Mouse (Mus musculus) MN1 (cell line): ENCODE data around the gene Klhl32.

Experiments used
- DNase-seq: peaks from one replicate; pipeline ENCODE4 v3.0.0-alpha.2; 2016; ENCODE audit warnings: low spot score

Gene Klhl32

DNA sequence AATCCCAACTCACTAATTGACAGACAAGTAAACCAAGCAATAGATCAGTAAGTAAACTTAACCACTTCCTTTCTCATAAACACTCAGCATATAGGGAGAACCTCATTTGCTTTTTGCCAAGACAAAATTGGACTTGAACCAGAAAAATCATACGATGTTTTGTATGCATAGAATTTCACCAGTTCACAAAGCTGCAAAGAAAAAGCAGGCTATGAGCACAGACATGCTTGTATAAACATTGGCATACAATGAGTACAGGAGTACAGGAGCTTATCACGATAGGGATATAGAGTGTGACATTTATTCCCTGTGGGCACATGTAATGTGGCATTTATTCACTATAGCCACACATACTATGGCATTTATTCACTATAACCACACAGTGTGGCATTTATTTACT, 220.5 kb downstream of the Klhl32 start:
- no peak for DNase-seq

DNA sequence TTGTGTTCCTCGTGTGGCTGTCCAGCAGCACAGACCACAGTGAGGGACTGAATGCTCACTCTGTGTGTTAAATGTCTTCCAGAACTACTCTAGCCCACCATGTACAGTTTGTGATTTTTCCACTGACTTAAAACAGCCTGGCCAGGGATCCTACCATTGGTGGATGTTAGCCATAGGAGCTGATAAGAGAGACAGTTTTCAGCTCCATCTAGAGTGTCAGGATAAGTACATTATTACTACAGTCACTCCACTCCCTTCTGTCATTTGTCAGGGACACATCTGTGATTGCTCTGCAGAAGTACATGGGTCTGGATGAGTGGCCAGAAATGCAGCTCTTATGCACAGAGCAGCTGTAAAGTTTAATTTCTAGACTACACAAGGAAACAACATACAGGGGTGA, 223.1 kb downstream of the Klhl32 start:
- DNase-seq = no peak

DNA sequence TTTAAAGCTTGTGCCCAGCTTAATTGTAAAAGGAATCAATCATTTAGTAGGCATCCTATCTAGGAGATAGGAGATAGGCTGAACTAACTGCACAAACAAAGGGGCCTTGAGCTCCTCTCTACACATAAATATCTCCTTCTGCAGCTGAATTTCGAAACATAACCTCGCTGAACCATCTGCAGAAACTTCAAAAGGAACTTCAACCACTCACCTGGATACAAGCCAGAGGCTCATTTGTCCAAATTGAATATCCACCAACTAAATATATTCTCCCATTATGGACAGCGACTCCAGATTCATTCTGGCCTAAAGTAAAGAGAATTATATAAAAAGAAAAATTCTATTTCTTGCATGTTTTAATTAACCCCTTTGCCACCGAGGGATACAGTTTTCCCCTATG, 224.2 kb downstream of the Klhl32 start:
- DNase-seq = no peak

DNA sequence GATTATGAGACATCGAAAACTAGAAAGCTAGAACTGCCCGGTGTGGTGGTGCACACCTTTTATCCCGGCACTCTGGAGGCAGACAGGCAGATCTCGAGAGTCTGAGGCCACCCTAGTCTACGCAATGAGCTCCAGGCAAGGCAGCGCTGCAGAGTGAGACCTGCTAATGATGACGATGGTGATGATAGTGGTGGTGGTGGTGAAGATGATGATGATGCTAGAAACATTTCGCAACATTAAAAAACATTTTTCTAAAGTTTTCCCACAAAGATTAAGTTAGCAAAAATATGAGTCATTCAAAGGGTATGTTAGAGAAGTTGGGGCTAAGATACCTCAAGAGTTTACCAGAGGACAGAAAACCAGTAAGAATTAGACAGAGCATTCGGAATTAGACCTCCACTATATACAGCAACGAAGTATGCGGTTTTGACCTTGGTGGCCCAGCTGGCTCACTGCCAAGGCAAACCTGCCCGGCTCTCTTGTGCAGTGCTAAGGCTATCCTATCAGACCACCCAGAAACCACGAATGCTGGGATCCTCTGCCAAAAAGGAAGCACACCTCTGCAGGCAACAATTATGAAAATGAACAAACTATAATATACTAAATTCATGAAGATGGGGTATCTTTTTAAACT, 224.9 kb downstream of the Klhl32 start:
- no peak for DNase-seq

DNA sequence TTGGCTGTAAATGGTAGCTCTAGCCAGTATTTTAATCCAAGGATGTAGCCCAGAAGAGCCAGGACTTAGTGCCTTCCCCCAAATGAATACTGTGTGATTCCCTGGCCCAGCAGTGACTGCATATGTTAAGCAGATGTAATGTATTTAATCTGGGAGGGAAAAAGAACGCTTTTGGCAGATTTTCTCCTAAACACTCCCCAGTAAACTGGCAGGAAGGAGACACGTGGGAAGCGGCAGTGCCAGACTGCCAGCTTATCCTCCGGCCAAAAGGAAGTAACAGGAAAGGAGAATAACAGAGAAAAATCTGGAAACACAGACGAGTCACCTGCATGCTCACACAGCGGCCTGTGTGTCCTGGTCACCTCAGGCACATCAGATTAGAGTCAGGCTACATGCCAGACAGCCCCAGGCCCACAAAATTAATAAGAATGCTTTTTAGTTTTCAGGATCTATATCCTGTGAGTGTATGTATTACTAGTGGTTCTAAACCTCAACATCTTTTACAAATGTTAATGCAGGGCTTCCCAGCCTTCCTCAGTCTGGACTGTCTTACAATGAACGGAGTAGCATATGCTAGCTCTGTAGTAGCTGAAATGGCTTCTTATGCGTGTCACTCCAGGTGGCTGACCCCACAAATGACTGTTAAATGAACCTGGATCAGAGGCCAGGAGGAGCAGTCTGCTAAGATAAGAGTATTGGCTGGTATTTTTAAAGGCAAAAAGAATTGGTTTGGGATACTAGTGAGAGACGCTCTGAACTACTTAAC, 229.3 kb downstream of the Klhl32 start:
- no peak for DNase-seq

DNA sequence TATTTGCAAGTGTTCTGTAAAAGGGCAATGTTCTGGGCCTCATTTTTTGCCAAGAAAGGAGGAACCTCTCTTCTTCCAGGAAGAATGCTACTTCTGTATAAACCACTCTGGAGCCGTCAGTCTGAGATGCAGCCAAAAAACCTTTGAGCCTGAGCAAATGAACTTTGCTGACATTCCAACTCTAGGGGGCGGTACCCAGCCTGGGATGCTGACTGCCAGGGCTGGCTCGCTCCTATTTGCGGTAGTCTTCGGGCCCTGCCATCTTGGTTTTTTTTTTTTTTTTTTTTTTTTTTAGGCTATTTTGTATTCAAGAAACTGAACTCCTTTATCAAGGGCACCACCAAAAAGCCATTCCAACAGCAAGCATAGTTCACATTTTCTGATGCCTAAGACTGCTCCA, 230.5 kb downstream of the Klhl32 start:
- DNase-seq = no peak

DNA sequence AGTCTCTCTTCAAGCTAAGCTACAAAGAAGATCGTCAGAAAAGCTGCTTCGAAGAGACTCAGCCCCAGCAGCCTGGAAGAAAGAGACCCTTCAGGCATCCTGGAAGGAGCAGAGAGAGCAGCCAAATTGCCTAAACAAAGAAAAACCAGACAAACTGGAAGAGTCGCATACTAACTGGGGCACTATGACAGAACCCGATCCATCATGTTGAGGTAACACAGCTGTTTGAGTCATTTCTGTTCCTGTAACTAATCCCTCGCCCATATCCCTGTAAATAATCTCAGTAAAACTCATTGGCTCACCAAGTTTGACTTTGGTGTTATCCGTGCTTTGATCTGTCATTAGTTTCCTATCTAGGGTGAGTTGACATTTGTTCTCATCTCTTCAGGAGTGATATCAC, 230.9 kb downstream of the Klhl32 start:
- no peak for DNase-seq

DNA sequence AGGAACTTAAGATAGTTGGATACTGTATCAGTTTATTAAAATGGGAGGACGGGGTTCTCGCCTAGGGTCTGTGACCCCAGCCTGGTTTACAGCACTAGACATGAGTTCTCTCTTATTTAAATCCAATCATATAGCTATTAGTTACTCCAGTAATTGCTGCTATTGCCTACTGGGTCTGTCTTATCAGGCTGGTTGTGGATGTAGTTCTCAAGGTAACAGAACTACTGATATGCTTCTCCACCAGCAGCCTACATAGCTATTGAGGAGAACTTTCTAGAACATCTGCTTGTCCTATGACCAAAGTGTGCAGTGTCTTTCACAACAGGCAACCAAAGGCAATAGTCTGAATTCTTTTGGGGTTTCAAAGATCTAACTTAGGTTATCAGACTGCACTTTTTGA, 241.4 kb downstream of the Klhl32 start:
- DNase-seq = no peak

DNA sequence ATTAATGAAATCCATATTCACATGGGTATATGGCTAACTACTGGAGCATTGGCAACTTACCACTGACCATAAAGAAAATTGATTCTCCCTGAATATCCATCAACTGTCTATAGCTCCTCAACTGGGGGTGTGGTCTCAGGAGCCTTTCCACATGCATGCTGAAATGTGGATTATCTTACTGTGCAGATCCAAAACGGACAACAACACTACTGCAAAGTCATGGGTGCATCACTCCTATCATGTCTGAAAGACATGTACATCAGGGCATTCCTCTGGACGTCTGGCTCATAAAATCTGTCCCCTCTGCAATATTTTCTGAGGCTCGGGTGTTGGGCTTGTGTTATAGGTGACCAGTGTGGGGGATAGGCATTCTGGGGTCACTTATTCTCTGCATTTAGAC, 241.8 kb downstream of the Klhl32 start:
- no peak for DNase-seq

DNA sequence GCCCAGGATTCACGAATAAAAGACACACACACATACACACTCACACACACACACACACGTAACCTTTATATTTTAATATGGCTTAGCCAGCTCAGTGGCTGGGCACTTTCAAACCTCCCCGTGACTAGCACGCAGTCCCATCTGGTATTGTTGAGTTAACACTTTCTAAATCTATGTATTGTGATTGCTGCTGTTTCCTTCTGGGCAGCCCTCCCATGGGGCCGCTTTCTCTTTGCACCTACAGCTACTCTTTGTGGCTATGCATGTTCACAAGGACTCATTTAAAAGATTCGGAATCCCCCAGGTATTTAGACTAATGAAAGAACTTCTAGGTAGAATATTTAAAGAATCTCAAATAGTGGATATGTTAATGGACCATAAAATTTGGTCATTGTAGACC, 249.2 kb downstream of the Klhl32 start:
- DNase-seq = no peak

DNA sequence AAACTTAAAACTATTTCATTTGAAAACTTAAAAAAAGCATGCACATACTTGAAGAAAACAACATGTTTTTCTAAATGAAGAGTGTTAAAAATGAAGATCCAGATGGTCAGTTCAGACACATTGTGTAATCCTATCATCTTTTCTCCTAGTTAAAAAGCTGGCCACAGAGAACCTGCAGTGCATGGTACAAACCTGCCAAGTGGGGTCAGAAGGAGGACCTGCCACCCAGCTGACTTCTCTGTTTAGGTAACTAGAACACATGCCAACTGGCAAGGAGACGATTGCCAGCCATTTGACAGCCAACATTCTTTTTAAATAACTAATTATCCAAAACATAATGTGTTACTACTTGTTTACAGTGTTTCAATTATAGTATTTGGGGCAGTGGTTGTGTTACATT, 252.3 kb downstream of the Klhl32 start:
- no peak for DNase-seq

DNA sequence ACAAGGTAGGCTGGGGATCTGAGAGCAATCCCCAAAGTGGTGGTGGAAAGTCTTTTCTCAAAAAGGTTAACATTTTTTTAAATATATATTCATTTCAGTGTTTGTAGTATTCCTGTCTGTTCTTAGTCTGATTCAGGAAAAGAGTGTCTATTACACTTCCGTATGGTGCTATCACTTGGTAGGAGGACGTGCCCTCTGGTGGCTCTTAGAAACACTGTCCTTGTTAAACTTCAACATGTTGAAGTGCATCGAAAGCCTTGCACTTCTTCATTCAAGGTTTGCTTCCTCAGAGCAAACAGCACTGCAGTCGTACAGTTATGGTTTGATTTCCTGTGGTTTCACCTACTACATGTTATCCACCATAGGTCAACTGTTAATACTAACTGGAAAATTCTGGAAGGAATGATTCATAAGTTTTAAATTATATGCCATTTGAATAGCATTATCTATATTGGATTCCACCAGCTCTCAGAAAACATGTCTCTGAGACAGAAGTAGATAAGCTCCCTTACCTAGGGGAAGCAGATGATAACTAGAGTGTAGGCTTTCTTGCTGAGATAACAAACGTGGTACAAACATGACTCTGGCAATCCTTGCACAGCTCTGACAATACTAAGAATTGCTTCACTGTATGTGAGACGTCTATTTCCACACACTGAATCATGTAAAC, 253.8 kb downstream of the Klhl32 start:
- DNase-seq = no peak

DNA sequence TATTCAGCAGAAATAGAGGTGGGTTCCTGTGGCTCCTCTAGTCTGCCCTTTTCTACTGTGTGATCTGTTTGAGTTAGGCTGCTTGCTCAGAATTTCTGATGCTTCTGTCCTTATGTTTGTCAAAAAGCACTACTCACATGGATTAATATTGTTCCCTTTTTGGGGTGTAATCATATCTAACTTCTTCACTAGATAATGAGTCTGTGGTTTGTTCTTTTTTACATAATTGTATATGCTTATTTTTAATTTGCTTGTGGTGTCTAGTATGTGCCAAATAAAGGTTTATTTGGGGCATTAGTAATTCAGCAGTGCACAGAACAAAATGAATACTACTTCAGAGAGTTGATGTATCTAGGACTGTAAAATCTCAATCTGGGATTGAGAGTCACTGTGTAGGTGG, 256.1 kb downstream of the Klhl32 start:
- no peak for DNase-seq

DNA sequence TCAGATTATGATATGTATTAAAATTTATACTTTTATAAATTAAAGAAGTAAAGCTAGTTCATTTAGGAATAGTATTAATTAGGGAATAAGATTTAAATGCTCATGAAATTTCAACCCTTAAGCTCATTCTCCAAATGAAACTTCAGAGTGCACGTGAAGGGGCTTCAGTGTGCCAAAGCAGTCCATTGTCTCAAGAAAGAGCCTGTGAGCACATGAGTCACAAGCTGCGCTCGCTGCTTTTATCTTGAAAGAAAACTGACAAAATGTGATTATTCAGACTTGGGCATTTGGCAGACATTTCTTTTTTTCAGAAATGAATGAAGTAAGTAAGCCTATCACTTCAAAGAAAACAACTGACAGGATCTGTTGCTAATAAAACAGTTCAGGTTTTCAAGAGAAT, 266.9 kb downstream of the Klhl32 start:
- DNase-seq = peak; percentile 8

DNA sequence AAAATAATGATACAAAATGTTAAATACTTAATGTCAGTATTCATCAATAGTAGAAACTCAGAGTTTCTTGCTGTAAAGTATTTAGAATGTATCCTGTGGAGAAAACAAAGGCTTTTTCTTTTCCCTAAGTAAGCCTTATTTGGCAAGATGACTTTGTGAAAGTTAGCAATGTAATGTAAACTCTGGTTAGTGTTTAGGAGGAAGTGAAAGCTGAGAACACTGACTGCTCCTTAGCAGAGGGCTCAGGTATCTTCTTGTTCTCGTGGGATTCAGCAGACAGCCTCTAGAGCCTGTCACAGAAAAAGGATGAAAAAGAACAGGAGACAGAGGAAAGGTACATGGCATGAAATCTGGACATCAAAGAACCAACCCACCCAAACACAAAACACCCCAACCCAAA, 268.6 kb downstream of the Klhl32 start:
- DNase-seq = no peak

DNA sequence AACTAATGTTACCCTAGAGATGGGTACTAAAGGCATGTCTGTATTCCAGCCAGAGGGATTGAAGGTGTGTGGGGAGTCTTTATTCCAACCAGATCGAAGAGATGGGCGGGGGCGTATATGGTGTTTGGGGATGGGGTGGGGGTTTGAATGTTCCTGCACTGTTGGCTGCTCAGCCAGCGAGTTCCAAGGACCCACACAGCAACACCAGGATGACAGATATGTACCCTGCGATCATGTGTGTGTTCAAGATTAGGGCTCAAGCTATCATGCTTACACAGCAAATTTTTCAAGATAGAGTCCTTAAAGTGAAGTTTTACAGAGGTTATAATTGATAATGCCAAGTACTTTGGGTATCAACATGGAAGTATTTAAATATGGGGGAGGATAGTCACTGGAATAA, 273.3 kb downstream of the Klhl32 start:
- DNase-seq = no peak

DNA sequence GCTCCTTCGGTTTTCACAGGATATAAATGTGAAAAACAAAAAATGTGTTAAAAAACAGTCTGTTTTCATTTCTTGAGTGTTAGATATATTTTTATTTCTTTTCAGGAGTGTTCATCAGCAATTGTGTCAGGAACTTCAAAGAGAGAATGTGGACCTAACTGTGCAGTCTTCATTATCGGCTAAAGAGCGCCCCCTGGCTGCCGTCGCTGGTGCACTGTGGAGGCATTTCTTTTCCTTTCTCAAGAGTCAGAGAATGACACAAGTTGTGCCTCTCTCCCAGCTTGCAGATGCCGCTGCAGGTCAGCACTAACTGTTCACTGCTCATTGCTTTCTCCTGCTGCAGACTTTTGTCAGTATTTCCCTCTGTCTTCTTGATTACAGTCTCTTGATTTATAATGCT, 276.6 kb downstream of the Klhl32 start:
- DNase-seq = peak; percentile 62

DNA sequence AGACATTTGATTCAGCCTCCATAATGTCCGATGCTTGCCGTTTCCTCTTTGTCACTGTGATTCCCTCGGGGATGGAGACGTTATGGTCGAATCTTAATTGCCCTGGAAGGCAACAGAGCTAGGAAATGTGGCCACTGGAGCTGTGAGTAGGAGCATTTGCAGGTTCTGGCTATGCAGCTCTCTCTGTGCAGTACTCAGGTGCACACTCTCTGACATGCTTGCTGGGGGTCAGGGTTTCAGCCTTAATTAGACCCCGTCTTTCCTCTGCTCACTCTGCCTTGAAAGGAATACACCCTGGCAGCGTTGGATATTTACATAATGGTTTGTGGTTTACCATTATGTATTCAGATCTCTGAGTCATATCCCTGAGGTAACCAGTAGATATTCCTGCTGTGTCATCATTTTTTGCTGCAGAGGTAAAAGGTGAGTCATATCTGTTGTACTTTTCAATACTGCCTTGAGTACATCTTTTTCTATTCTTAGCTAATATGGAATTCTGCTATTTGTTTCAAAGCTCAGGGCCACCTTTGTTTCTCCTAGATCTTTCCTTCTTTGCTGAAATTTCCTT, 281.9 kb downstream of the Klhl32 start:
- DNase-seq = no peak

DNA sequence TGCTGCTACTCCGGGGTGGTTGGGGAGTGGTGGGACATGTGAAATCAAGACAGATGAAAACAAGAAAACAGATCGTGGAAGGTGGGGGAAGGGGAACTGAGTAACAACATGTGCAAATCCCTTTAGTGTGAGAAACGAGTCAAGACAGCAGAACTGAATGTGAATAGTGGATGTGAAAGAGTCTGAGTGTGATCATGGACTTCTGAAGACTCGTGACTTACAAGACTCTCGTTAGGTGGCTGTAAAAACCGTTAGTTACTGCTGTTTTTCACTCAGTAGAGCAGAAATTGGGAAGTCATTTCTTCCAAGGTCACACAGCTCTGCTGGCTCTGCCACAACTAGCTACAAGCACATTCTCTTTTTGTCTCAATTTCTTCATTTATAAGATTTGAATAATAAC, 282.9 kb downstream of the Klhl32 start:
- DNase-seq = no peak
